Mouse (Mus musculus) kidney, postnatal 14 days (tissue): ENCODE data around the gene Fbxw4.

Source experiments
- DNase-seq: peaks from one replicate; pipeline ENCODE4 v3.0.0; 2022; ENCODE audit warnings: mixed read lengths

Gene Fbxw4

DNA sequence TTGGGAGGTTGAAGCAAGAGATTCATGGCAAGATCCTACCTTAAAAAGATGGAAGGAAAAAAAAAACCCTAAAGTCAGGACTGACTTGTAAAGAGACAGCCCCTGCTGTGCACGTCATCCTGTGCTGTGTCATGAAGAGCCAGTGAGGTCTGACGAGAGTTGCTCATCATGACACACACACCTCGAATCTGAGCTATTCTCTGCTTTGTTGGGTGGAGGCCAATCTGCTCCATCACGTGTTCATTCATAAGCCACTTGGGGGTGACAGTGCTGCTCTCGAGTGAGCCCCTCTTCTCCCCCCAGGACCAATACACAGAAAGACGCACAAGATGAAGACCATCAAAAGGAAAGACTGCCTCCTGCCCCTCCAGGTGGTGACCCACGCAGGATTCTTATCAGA is 126.5 kb downstream of the Fbxw4 start:
- no peak for DNase-seq

DNA sequence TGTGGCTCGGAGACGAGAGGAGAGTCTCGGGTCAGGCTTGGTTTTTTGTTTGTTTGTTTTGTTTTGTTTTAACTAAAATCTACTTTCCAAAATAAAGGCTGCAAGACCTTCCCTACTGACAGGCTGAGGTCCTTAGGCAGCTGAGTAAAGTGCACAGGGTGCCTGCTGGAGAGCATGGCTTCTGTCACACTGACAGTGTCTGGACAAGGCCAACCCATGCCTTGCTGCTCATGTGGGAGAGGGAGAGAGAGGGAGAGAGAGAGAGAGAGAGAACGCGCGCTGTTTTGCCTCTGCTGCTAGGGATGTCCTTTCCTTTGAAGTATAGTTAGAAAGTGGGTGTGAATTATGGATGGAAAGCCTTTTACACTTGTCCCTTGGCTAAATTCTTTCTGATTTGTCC is 128.6 kb downstream of the Fbxw4 start:
- DNase-seq, result peak; percentile 23

DNA sequence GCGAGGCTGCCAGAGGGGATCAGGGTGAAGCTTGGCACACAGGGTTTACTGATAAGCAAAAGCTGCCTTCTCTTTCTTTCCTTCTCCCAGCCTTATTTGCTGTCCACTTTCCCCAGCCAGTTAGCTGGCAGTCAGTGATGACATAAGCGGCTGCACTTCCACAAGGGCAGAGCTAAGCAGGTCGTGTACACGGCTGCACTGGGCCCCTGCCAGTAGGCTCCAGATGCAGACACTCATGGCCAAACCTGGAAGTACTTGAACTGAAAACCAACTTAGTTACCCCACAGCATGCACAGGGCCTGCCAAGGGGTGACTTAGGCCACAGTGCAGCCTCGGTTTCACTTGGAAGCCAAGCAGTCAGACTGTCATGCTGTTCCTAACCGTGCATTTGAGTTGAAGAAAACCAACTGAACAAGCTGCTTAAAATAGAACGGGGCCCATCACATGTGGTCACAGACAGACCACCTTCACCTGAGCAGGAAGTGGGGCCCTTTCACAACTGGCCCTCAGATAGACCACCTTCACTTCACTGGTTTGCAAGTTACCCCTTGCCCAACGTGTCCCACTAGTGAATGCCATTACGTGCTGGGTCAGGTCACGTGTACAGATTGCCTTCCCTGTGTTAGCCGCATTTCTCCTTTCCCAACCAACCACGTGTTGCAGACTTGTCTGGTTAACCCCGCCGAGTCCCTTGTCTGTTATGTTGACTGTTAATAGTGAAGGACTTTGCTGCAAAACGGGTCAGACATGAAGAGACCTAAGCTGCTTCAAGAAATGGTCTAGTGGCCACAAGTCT is 129.7 kb downstream of the Fbxw4 start:
- DNase-seq, result no peak

DNA sequence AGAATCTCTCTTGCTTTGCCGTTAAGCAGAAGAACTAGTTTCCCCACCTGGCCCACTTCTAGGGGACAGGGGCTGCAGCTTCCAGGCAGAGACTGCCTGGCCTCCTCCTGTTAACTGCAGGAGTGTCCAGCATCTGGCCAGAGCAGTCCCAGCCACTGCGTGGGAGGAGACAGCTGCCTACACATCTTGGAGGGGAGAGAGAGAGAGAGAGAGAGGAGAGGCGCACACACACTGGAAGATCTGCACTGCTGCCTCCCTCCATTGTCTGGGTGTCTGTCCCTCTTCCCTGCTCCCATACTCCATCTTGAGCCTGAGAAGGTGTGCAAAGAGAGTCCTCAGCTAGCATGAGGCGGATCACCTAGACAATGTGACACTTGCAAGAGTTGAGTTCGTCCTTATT is 130.8 kb downstream of the Fbxw4 start:
- DNase-seq, result no peak
